Mouse (Mus musculus) neural tube, embryonic 13.5 days (tissue): ENCODE measurements around the gene Pex26. TPM values are rescaled to one million over a fixed set of nuclear protein-coding genes. Genes with fewer than 3 reads are reported as not detected.
A peak's percentile ranks its signal among the peaks of the same experiment; 100 is the strongest.

Experiments
- ATAC-seq: fragments of 200-750 bp; cut with Nextera tagmentation; 2 replicates; pipeline ENCODE4 v1.8.0; 2017; ENCODE audit warnings: low read depth, mild to moderate bottlenecking, moderate TSS enrichment, moderate library complexity
- H3K27ac ChIP-seq: fragments of 300-500 bp; sonication (generic); replicated peaks from 2 replicates; pipeline ENCODE4 v1.5.1; 2015; ENCODE audit warnings: moderate library complexity, mild to moderate bottlenecking, inconsistent platforms
- H3K27me3 ChIP-seq: fragments of 300-500 bp; sonication (generic); 2 replicates; pipeline ENCODE4 v1.6.1; 2015; ENCODE audit warnings: mild to moderate bottlenecking, inconsistent platforms
- H3K36me3 ChIP-seq: fragments of 300-500 bp; sonication (generic); 2 replicates; pipeline ENCODE4 v1.6.1; 2015; ENCODE audit warnings: mild to moderate bottlenecking, inconsistent platforms
- H3K4me1 ChIP-seq: fragments of 300-500 bp; sonication (generic); replicated peaks from 2 replicates; pipeline ENCODE4 v1.6.1; 2015; ENCODE audit warnings: inconsistent platforms
- H3K4me2 ChIP-seq: fragments of 300-500 bp; sonication (generic); 2 replicates; pipeline ENCODE4 v1.6.1; 2015; ENCODE audit warnings: inconsistent platforms, mild to moderate bottlenecking, moderate library complexity
- H3K4me3 ChIP-seq: fragments of 300-500 bp; sonication (generic); 2 replicates; pipeline ENCODE4 v1.5.1; 2015; ENCODE audit warnings: mild to moderate bottlenecking, inconsistent platforms
- H3K9ac ChIP-seq: fragments of 300-500 bp; sonication (generic); 2 replicates; pipeline ENCODE4 v1.6.1; 2015; ENCODE audit warnings: moderate library complexity, mild to moderate bottlenecking, inconsistent platforms
- H3K9me3 ChIP-seq: fragments of 300-500 bp; sonication (generic); 2 replicates; pipeline ENCODE4 v1.6.1; 2016; ENCODE audit warnings: inconsistent platforms
- WGBS: fragments of 180-500 bp; shearing (Covaris S2); methylation state at CpG from one replicate; pipeline ENCODE4 v1.1.7; 2015; 5-methylcytosine and 5-hydroxymethylcytosine counted together
- polyA plus RNA-seq: library from polyadenylated mRNA; unstranded; fragments of >200 nt; fragmentation: Nextera tagmentation; extraction: Ambion mirVana; gene quantifications from 2 replicates; pipeline ENCODE4 v1.2.1, GENCODE M21; 2015

Pex26 gene
- polyA plus RNA-seq, 1 experiment from 2014 or later, result 13.5 TPM

GRCm38 (mm10) chr6:121148360-121148759, 35.1 kb upstream of the Pex26 start:
- ATAC-seq, result no peak
- Histone ChIP-seq H3K4me1 (peaks cover 44% of the 10 kb centered on the region), H3K9ac (no peak overlapping the region), H3K27me3 (no peaks in the 10 kb centered on the region), H3K36me3 (no peaks in the 10 kb centered on the region), H3K27ac (no peak overlapping the region), H3K4me3 (no peak overlapping the region), H3K4me2 (no peak overlapping the region), H3K9me3 (no peaks in the 10 kb centered on the region)
- WGBS, result 65% methylated on average over 3 of the region's 3 CpGs

DNA sequence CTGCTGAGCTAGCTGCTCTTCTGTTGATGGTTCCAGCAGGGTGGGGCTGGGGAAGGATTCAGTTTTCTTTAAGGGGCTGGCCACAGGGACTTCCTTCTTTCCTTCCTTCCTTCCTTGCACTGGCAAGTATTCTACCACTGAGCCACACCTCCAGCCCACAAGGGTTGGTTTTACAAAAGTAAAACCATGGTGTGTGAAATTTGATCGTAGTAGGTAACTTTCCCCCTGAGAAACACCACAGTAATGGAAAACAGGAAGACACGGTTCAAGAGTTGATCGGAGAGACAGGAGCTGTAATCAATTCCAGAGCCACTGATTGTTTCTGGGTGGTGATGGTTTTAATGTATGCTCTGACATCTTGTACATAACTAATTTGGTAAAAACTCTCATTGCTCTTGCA, 34.0 kb upstream of the Pex26 start:
- Histone ChIP-seq H3K36me3 (no peaks in the 10 kb centered on the region), H3K4me3 (no peak overlapping the region), H3K9me3 (no peaks in the 10 kb centered on the region), H3K4me1 (peaks cover 35% of the 10 kb centered on the region), H3K4me2 (no peak overlapping the region), H3K27me3 (no peaks in the 10 kb centered on the region), H3K27ac (no peak overlapping the region), H3K9ac (no peak overlapping the region)
- no peak for ATAC-seq
- WGBS, result 70% methylated on average over 3 of the region's 3 CpGs

DNA sequence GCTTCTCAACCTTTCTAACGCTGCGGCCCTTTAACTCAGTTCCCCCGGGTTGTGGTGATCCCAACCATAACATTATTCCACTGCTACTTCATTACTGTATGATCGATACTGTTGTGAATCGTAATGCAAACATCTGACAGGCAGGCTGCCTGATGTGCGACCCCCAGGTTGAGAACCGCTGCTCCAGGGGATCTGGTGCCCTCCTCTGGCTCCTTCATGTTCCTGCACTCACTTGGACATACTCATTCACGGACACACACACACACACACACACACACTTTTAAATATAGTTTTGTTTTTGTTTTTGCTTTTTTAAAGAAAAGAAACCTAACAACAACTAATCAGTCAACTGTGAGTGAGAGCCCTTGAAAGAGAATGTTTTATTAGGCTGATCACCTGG, 33.3 kb upstream of the Pex26 start:
- no peak overlapping the region for H3K4me3 ChIP-seq
- no peak overlapping the region for H3K4me2 ChIP-seq
- H3K9me3 ChIP-seq, result no peaks in the 10 kb centered on the region
- H3K4me1 ChIP-seq, result peaks cover 32% of the 10 kb centered on the region
- no peak for ATAC-seq
- H3K9ac ChIP-seq, result no peak overlapping the region
- no peaks in the 10 kb centered on the region for H3K36me3 ChIP-seq
- H3K27me3 ChIP-seq, result no peaks in the 10 kb centered on the region
- H3K27ac ChIP-seq, result no peak overlapping the region
- WGBS, result 96% methylated on average over 8 of the region's 8 CpGs

DNA sequence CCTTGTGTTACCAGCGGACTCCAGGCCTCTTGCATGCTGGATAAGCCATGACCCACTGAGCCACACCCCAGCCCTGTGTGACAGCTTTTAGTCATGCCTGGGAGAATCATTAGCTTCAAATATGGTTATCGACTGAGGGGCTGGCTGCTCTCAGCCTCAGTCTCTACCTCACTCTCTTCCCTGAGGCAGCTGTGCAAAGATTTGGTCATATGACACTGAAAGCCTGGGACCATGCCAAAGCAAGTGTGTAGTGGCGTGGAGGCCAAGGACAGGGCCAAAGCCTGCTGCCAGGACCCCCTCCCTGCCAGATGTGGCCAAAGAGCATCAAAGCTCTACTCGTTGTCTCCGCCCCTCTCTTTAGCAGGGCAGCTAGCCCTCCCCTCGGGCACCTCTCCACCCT, 31.7 kb upstream of the Pex26 start:
- 55% methylated on average over 6 of the region's 6 CpGs for WGBS
- Histone ChIP-seq H3K9ac (no peak overlapping the region), H3K9me3 (no peaks in the 10 kb centered on the region), H3K36me3 (no peaks in the 10 kb centered on the region), H3K4me3 (no peak overlapping the region), H3K27me3 (no peaks in the 10 kb centered on the region), H3K4me2 (no peak overlapping the region), H3K27ac (no peak overlapping the region), H3K4me1 (peaks cover 17% of the 10 kb centered on the region)
- ATAC-seq, result no peak

DNA sequence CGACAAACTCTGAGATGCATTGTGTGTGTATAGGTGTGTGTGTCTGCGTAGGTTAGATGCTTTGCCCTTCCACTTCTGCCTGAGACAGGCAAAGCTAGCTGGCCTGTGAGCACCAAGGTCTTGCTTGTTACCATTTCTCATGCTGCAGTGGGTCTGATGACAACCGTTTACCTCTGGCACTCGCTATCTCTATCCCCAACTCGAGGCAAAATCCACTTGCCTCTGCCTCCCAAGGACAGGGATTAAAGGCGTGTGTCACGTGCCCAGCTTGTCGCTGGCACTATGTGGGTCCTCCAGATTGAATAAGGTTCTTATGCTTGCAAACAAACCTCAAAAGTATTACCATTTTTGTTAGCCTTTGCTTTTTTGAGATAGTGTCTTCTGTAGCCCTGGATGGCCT, 30.3 kb upstream of the Pex26 start:
- Histone ChIP-seq H3K4me1 (peaks cover 5% of the 10 kb centered on the region; the same call in 1 of the 2 replicates), H3K9ac (no peak overlapping the region), H3K36me3 (no peaks in the 10 kb centered on the region), H3K27me3 (no peaks in the 10 kb centered on the region), H3K4me3 (no peak overlapping the region), H3K27ac (no peak overlapping the region), H3K9me3 (no peaks in the 10 kb centered on the region), H3K4me2 (no peak overlapping the region)
- WGBS, result 88% methylated on average over 8 of the region's 8 CpGs
- no peak for ATAC-seq

- Histone ChIP-seq H3K4me1 (peaks cover 5% of the 10 kb centered on the region; the same call in 1 of the 2 replicates), H3K27ac (no peak overlapping the region), H3K36me3 (no peaks in the 10 kb centered on the region), H3K9me3 (no peaks in the 10 kb centered on the region), H3K4me3 (no peak overlapping the region), H3K27me3 (no peaks in the 10 kb centered on the region), H3K4me2 (no peak overlapping the region), H3K9ac (no peak overlapping the region)
- 87% methylated on average over 16 of the region's 16 CpGs for WGBS
- ATAC-seq, result no peak
Measured at GRCm38 (mm10) chr6:121154451-121155300, 28.8 kb upstream of the Pex26 start.

DNA sequence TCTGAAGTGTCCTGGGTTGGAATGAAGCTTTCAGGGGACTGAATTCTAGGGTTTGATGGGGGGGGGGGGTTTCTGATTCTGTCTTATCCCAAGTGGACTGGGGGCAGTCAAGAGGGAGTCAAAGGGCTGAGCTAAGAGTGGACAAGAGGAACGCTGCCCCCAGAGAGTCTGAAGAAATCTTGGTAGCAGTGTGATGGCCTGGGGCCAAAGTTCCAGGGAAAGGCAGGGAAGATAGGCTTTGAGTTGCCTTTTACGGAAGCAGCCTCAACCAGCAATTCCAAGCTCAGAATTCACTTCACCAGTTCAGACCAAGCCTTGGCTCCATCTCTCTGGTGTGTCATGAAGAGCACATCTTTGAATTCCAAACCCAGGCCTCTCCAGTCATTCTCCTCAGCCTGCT, 27.4 kb upstream of the Pex26 start:
- H3K4me2 ChIP-seq, result no peak overlapping the region

GRCm38 (mm10) chr6:121159616-121160015, 23.9 kb upstream of the Pex26 start:
- Histone ChIP-seq H3K36me3 (no peaks in the 10 kb centered on the region), H3K4me1 (no peaks in the 10 kb centered on the region), H3K27me3 (no peaks in the 10 kb centered on the region), H3K4me2 (no peak overlapping the region), H3K27ac (no peak overlapping the region), H3K9me3 (no peaks in the 10 kb centered on the region), H3K4me3 (no peak overlapping the region), H3K9ac (no peak overlapping the region)
- ATAC-seq, result no peak
- WGBS, result 96% methylated on average over 5 of the region's 5 CpGs

More for the DNA sequence above, 27.4 kb upstream of the Pex26 start:
- WGBS, result 83% methylated on average over 2 of the region's 2 CpGs
- Histone ChIP-seq H3K4me1 (peaks cover 5% of the 10 kb centered on the region; the same call in 1 of the 2 replicates), H3K27ac (no peak overlapping the region), H3K9me3 (no peaks in the 10 kb centered on the region), H3K27me3 (no peaks in the 10 kb centered on the region), H3K9ac (no peak overlapping the region), H3K36me3 (no peaks in the 10 kb centered on the region), H3K4me3 (no peak overlapping the region)
- no peak for ATAC-seq

- Histone ChIP-seq H3K4me2 (no peak overlapping the region), H3K27me3 (no peaks in the 10 kb centered on the region), H3K9me3 (no peaks in the 10 kb centered on the region), H3K4me3 (no peak overlapping the region), H3K9ac (no peak overlapping the region), H3K4me1 (no peaks in the 10 kb centered on the region), H3K27ac (no peak overlapping the region), H3K36me3 (no peaks in the 10 kb centered on the region)
- no peak for ATAC-seq
- 76% methylated on average over 6 of the region's 6 CpGs for WGBS
Measured at GRCm38 (mm10) chr6:121160126-121160525, 23.3 kb upstream of the Pex26 start.

DNA sequence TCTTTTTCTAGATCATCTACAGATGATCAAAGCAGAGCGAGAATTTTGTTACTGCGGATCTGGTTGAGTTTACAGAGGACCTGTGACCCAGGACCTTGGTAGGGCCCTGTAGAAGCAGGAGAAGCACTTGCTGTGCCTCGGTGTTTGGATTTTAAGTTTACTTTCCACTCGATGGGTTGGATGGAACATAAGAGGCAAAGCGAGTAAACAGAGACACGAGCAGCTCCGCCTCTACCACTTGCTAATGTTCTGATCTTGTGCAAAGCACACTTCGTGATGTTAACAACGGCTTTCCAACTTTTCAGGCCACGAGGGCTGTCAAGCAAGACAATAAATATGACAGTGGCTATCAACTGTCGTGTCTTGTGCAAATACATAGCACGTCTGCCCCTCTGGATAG, 20.9 kb upstream of the Pex26 start:
- H3K36me3 ChIP-seq, result no peaks in the 10 kb centered on the region
- H3K4me2 ChIP-seq, result no peak overlapping the region
- no peak for ATAC-seq
- WGBS, result 91% methylated on average over 12 of the region's 12 CpGs
- peaks cover 14% of the 10 kb centered on the region for H3K4me1 ChIP-seq
- no peaks in the 10 kb centered on the region for H3K27me3 ChIP-seq
- H3K9me3 ChIP-seq, result no peaks in the 10 kb centered on the region
- H3K27ac ChIP-seq, result no peak overlapping the region
- H3K4me3 ChIP-seq, result no peak overlapping the region
- no peak overlapping the region for H3K9ac ChIP-seq

- Histone ChIP-seq H3K27ac (peak overlapping the region; percentile 63; the same call in 1 of the 2 replicates), H3K4me2 (no peak overlapping the region), H3K27me3 (no peaks in the 10 kb centered on the region), H3K36me3 (no peaks in the 10 kb centered on the region), H3K9ac (no peak overlapping the region), H3K9me3 (no peaks in the 10 kb centered on the region), H3K4me1 (peaks cover 14% of the 10 kb centered on the region), H3K4me3 (no peak overlapping the region)
- 15% methylated on average over 10 of the region's 10 CpGs for WGBS
- ATAC-seq, result peak; percentile 85
Measured at GRCm38 (mm10) chr6:121166098-121166552, 17.3 kb upstream of the Pex26 start.

DNA sequence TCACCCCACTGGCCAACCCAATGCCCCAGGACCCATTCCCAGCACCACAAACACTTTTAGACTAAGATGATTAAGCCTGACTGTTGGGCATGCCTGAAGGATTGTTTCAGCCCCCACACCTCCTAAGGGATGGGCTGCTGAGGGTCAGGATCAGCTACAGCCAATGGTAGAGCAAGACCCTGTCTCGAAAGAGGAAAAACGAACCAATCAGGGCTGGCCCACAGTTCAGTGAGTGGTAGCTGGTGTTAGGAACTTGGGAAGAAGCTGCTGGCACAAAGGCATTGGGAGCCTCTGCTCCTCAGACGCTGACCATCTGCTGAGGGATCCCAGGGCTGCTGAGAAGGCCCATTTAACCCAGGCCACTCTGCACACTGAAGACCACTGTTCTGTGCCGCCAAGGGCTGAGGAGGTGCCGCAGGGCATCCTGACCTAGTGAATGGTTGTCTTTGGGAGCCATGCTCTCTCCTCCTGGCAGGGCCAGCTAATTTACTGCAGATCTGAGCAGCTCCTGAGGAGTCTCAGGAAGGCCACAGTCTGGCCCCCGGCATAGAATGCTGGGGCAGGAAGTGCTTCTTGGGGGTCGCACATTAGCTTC, 16.0 kb upstream of the Pex26 start:
- H3K4me1 ChIP-seq, result peaks cover 14% of the 10 kb centered on the region
- whole genome bisulfite sequencing, result 68% methylated on average over 7 of the region's 7 CpGs
- no peak for ATAC-seq
- H3K9ac ChIP-seq, result no peak overlapping the region
- no peaks in the 10 kb centered on the region for H3K36me3 ChIP-seq
- no peak overlapping the region for H3K4me2 ChIP-seq
- no peak overlapping the region for H3K27ac ChIP-seq
- H3K9me3 ChIP-seq, result no peaks in the 10 kb centered on the region
- H3K27me3 ChIP-seq, result no peaks in the 10 kb centered on the region
- no peak overlapping the region for H3K4me3 ChIP-seq
